Mouse (Mus musculus) lung, postnatal 14 days (tissue): ENCODE results near the gene Zfp574.
"Not testable (repeated sequence)": the region's sequence is repeated elsewhere in the genome, so short reads cannot be mapped to it uniquely, and the experiment has no call there.

Experiments used
- DNase-seq: peaks from one replicate; pipeline ENCODE4 v3.0.0; 2021

Gene Zfp574

DNA sequence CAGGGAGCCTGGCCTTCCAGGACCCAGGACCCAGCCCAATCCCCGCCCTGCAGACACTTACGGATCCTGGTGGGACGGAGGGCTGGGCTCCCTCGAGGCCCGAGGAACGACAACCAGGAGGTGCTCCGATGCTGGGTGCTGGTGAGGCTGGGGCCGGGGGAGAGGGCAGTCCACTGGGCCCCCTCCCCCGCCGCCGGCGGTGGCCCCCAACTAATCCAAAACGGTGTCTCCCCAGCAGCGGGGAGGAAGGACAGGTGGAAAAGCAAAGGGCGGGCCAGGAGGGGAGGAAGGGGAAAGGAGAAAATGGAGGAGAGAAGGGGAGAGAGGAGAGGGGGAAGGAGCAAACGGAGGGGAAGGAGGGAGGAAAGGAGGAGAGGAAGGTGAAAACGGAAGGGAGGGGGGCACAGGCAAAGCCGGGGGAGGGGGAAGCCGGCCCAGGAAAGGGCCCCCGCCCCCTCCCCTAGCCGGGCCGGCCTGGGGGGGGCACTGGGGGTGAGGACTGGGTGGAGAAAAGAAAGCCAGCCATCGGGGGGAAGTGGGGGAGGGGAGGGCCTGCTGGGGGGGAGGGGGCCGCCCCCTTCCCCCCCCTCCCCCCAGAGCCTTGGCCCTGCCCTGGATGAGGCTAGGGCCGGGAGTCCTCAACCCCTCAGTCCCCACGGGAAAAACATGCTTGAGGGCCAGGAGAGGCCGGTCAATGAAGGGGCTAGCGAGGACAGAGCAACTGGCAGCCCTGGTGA, at the start of gene Zfp574, which contains the start of gene Grik5:
Zfp574 (plus strand) TSS at position 589 of the 737 bp plus-strand sequence.
Grik5 (minus strand) TSS at position 368 of the 737 bp plus-strand sequence.
- peak; percentile 32 for DNase-seq

DNA sequence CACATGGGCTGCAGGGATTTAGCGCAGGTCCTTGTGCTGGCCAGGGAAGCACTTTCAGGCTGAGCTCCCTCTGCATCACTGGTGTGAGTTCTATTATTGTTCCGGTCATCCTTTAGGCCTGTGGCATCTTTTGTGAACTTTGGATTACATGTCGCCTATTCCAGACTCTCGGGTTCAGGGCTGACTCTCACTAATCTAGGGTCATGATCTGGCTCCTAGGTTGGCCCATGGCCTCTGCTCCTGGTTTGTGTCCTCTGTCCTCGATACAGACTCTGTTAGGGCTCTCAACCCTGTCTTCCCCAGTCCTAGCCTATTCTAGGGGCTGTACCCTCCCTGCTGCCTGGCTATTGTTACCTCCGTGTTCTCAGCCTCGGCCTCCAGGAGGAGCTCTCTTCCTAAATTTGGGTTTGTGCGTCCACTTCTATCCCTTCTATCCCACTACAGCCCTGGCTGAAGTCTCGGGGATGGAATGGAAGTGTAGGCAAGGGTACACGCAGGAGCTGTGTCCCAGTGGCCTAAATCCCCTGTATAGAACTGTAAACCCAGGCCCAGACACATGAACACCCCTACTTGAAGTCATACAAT, 46.4 kb upstream of the Zfp574 start:
- DNase-seq: peak; percentile 30

GRCm38 (mm10) chr7:25026452-25026851, 45.9 kb upstream of the Zfp574 start:
- no peak for DNase-seq

- DNase-seq: peak; percentile 86
Measured at GRCm38 (mm10) chr7:25030032-25030753, 42.2 kb upstream of the Zfp574 start.

GRCm38 (mm10) chr7:25031528-25031927, 40.8 kb upstream of the Zfp574 start:
- DNase-seq: no peak

DNA sequence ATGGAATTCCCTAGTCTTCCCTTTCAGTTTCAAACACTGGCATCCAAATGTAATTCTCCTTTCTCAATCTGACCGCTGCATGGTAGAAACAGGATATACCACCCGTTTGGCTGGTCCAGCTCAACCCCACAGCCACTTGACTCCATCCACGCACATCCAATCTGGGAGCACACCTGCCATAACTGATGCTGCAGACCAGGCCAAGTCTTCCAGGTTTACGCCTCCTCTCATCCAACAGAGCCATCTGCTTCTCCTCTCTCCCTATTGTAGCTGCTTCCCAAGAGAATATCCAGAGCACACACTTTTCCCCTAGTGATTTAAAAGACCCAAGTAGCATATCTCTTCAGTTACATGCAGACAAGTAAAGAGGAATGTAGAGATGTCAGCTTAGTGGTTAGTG, 37.6 kb upstream of the Zfp574 start:
- no peak for DNase-seq

DNA sequence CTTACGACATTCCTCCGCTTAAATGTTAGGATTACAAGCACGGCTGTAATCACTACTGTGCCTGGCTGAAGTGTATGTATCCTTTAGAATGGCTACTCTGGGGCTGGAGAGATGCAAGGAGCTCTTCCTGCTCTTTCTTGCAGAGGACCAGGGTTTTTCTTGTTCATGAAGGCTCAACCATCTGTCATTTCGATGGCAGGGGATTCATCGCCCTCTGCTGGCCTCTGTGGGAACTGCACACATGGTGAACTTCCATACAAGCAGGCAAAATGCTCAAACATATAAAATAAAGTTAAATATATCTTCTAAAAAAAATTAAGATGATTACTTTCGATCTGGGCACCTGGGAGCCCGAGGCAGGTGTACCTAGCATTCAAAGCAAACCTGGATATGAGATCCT, 36.5 kb upstream of the Zfp574 start:
- peak; percentile 75 for DNase-seq

- DNase-seq: no peak
Measured at GRCm38 (mm10) chr7:25041921-25042320, 30.4 kb upstream of the Zfp574 start.

DNA sequence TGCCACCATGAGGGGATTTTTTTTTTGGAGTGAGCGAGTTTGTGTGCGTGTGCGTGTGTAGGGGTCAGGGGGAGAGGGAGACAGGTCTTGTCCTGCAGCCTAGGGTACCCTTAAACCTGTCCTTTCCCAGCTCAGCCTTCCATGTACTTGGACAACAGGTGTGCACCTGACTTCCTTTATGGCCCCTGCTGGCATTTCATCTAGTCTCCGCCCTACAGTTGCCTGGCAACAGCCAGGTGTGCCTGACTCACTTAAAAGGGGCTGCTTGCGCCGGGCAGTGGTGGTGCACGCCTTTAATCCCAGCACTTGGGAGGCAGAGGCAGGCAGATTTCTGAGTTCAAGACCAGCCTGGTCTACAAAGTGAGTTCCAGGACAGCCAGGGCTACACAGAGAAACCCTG, 27.8 kb upstream of the Zfp574 start:
- DNase-seq: not testable (repeated sequence)

- no peak for DNase-seq
Measured at GRCm38 (mm10) chr7:25047363-25047762, 25.0 kb upstream of the Zfp574 start.

DNA sequence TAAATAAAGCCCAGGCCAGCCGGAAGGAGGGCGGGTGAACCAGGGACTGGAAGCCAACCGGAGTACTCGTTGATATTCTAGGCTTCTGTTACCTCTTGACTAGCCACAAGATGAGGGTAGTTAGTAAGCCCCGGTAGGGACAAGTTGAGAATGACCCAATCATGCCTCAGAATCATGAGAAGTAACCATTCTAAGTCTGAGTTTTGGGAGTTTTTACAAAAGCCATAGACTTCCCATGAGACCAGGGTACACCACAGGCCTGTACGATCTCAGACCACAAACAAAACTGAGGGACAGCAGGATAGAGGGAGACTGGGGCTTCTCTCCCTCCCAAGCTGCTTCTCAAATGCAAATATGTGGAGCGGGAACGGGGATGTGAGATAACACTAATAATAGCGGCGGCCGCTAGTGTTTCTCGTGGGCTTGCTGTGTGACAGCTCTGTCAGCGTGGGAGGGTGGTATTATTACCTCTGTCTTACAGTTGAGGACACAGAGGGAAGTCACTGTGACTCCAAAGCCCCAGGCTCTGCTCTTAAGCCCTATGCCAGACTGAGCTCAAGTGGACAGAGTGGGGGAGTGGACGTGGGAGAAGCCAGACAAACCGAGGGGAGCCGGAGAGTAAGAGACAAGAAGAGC, 23.0 kb upstream of the Zfp574 start:
- no peak for DNase-seq

DNA sequence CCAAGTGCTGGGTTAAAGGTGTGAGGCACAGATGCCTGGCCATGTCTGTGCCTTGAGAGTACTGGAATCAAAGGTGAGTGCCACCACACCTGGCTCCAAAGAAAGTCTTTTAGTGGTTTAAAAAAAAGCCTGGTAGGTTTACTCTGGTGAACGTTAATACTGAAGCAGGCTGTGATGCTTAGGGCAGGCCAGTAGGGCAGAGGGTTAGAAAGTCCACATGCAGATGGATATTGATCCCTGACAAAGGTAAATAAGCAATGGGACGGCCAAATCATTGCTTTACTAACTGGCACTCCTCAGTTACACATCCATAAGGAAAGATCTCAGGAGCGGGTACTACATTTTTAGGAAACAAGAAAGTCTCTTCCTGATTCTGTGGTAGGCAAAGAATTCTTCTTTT, 19.8 kb upstream of the Zfp574 start:
- DNase-seq: no peak

GRCm38 (mm10) chr7:25056951-25057350, 15.4 kb upstream of the Zfp574 start:
- peak; percentile 24 for DNase-seq

DNA sequence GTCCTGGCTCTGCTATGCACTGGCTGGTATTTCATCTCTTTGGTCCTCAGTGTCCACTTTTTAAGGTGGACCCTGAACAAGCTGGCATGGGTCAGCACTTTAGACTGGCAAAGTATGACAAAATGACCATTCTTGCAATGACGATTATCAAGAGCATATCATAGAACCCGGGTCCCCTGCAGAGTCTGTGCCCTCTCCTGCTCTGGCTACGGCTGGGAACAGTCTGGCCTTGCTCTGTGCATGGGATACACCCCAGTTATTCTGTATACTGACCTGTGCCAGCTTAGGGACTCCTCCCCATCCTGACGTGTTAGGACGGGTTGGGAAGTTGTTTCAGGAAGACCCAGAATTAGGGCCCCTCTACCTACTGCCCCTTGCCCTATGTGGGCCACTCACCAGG, 14.5 kb upstream of the Zfp574 start:
- no peak for DNase-seq

DNA sequence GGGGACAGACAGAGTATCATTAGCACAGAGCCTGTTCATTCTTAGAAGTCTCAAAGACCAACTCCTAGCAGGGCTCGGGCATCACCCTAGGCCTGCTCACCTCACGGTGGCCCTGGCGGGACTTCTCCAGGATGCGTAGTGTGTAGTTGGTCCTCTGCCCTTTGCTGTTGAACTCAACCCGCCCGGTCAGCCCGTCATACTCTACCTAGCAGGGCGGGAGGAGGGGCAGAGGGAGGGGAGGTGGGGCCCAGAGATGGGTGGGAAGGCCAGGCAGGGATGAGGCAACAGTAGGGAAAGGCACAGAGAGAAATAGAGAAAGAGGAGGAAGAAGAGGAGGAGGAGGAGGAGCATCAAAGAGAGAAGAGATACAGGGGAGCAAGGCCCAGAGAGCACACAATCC, 14.0 kb upstream of the Zfp574 start:
- no peak for DNase-seq

GRCm38 (mm10) chr7:25058836-25059235, 13.5 kb upstream of the Zfp574 start:
- no peak for DNase-seq

DNA sequence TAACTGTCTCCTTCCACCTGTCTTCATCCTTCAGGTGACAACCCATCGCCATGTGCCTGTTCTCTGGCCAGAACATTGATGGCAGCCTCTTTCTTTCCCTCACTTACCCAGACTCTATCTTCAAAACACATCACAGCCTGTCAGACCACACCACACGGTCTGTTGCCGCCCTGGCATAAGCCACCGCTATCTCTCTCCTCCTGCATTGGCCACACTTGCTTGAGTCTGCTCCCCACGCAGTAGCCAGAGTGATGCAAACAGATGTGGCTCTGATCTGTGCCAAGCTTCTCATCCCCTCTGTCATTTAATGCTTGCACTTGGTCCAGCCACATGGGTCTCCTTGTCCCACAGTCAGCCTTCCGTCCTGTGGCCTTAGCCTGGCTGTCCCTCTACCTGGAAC, 9.0 kb upstream of the Zfp574 start:
- no peak for DNase-seq

- no peak for DNase-seq
Measured at GRCm38 (mm10) chr7:25063900-25064299, 8.5 kb upstream of the Zfp574 start.

DNA sequence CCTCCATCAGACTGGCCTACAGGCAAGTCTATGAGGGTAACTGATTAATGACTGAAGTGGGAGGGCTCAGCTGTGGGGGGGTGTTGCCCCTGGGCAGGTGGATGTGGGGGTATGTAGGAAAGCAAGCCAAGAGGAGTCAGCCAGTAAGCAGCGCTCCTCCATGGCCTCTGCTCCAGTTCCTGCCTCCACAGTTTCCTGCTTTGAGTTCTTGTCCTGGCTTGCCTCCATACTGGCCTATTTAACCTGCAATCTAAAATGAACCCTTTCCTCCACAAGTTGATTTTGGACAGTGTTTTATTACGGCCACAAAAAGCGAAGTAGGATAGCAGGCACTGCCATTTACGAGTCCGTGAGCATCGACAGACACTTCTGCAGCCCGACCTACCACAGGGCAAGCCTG, 5.0 kb upstream of the Zfp574 start:
- no peak for DNase-seq

DNA sequence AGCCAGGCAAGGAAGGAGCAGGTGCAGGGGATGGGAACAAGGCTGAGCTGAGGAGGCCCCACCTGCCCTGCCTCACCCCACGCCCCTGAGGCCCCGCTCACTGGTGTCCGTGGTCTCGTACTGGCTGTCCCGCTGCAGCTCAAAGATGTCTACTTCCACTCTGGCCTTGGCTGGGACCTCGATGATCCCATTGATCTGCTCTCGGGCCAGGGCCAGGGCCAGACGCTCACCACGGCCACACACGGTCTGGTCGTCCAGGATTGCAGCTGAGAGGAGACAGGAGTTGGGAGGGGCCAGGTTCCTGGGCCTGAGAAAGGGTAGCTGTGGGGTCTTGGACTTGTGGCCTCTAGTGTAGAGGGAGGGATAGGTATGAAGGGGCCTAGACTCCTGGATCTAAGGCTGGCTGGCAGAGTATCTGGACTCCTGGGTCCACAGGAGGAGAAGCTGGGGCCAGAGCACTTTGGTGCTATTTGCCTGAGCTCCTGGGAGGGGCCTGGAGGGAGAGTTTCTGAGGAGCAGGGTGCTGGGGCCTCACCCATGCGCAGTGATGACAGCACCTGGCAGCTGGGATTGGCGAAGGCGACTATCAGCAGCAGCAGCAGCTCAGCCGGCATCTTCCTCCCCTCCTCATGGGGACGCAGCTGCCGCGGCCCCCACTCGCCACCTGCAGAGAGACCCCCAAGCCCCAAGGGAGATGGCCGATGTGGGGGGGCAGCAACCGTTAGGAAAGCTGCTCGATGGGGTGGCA, 4.3 kb upstream of the Zfp574 start:
- no peak for DNase-seq

DNA sequence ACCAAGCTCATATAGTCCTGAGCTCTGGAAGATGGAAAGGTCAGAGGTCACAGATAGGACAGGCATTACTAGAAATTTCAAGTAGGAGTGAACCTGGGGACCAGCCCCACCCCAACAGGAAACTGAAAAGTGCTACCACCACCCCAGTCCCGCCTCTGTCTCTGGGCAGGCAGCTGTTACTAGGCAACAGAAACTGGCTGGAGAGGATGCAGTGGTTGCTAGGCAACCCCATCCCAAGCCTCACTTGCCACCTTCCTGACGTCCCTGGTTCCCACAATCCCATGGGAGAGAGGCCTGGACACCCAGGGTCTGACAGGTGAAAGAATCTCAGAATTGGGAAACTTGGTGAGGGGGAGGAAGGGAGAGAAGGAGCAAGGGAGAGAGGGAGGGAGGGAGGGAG, 3.6 kb upstream of the Zfp574 start:
- no peak for DNase-seq

- peak; percentile 40 for DNase-seq
Measured at GRCm38 (mm10) chr7:25072716-25073390, 486 bp downstream of the Zfp574 start.
